Mouse (Mus musculus) lung, embryonic 15.5 days (tissue): ENCODE data around the gene Prkci. TPM values are rescaled to one million over a fixed set of nuclear protein-coding genes. Genes with fewer than 3 reads are reported as not detected.
A peak's percentile ranks its signal among the peaks of the same experiment; 100 is the strongest.

Source experiments
- ATAC-seq: fragments of 200-750 bp; cut with Nextera tagmentation; 2 replicates; pipeline ENCODE4 v1.8.0; 2017; ENCODE audit warnings: moderate number of reproducible peaks, borderline replicate concordance; ENCODE audit not compliant: low FRiP score, low TSS enrichment; ENCODE audit errors: extremely low read depth
- H3K27ac ChIP-seq: fragments of 300-500 bp; sonication (generic); 2 replicates; pipeline ENCODE4 v1.5.1; 2015; ENCODE audit warnings: moderate library complexity, mild to moderate bottlenecking, inconsistent platforms
- H3K27me3 ChIP-seq: fragments of 300-500 bp; sonication (generic); 2 replicates; pipeline ENCODE4 v1.6.1; 2015; ENCODE audit warnings: inconsistent platforms
- H3K36me3 ChIP-seq: fragments of 300-500 bp; sonication (generic); 2 replicates; pipeline ENCODE4 v1.6.1; 2015; ENCODE audit warnings: inconsistent platforms
- H3K4me1 ChIP-seq: fragments of 300-500 bp; sonication (generic); 2 replicates; pipeline ENCODE4 v1.6.1; 2015; ENCODE audit warnings: inconsistent platforms
- H3K4me2 ChIP-seq: fragments of 300-500 bp; sonication (generic); 2 replicates; pipeline ENCODE4 v1.6.1; 2015; ENCODE audit warnings: inconsistent platforms, mild to moderate bottlenecking, moderate library complexity
- H3K4me3 ChIP-seq: fragments of 300-500 bp; sonication (generic); 2 replicates; pipeline ENCODE4 v1.5.1; 2015; ENCODE audit warnings: mild to moderate bottlenecking, inconsistent platforms
- H3K9ac ChIP-seq: fragments of 300-500 bp; sonication (generic); 2 replicates; pipeline ENCODE4 v1.6.1; 2015; ENCODE audit warnings: inconsistent platforms
- H3K9me3 ChIP-seq: fragments of 300-500 bp; sonication (generic); 2 replicates; pipeline ENCODE4 v1.6.1; 2016; ENCODE audit warnings: inconsistent platforms
- WGBS: fragments of 180-500 bp; shearing (Covaris S2); methylation state at CpG from one replicate; pipeline ENCODE4 v1.1.7; 2015; 5-methylcytosine and 5-hydroxymethylcytosine counted together
- polyA plus RNA-seq: library from polyadenylated mRNA; unstranded; fragments of >200 nt; fragmentation: Nextera tagmentation; extraction: Ambion mirVana; gene quantifications from 2 replicates; pipeline ENCODE4 v1.2.1, GENCODE M21; 2015

Gene Prkci
- polyA plus RNA-seq, 1 experiment from 2014 or later = 53.9 TPM

DNA sequence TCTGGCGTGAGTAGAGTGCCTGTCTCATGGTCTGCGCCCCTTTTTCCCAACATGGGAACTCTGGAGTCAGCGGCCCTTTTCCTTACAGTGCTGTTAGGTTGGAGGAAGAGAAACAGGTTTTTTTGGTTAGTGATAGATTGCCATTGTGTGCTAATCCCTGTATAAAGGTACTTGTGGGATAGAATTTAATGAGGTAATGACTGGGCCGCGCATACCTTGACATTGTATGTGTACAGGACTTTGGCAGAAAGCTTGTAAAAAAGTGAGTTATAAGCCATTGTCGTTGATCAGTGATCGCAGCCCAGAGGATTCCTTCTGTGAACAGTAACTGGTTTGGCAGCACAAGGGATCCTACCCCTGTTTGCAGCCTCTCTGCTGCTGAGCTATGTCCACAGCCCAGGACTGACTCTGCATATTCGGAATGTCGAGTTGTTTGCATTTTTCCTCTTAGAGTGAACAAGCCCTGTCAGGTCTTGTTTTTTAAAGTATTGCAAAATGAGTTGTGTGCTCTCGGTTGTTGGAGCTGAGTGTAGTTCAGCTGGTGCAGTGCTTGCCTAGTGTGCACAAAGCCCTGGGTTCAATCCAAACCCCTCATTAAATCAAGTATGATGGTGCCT, 4.0 kb downstream of the Prkci start:
- WGBS = 42% methylated on average over 10 of the region's 10 CpGs
- Histone ChIP-seq H3K27me3 (no peaks in the 10 kb centered on the region), H3K36me3 (no peaks in the 10 kb centered on the region), H3K27ac (peak overlapping the region; percentile 97), H3K9ac (no peak overlapping the region), H3K4me2 (peak overlapping the region; percentile 27), H3K9me3 (no peaks in the 10 kb centered on the region), H3K4me1 (peaks cover 25% of the 10 kb centered on the region), H3K4me3 (no peak overlapping the region)
- ATAC-seq = peak; percentile 55

DNA sequence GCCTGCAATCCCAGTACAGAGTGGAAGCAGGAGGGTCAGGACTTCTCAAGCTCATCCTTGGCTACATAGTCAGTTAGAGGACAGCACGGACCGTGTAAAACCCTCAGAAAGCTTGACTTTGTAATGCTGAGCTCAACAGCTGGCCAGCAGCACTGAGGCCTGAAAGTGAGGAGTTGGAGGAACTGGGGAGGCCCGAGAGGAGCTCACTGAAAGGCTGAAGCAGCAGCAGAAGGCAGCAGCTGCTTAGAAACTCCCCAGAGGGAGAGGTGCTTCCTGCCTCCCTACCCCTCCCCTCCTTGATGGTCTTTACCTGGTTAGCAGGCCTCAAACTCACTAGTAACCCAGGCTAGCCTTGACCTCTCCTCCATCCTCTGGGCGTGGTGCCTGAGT, 4.5 kb downstream of the Prkci start:
- H3K9me3 ChIP-seq = no peaks in the 10 kb centered on the region
- ATAC-seq = no peak
- peak overlapping the region; percentile 27 for H3K4me2 ChIP-seq
- no peak overlapping the region for H3K9ac ChIP-seq
- no peak overlapping the region for H3K4me3 ChIP-seq
- H3K4me1 ChIP-seq = peaks cover 25% of the 10 kb centered on the region
- 25% methylated on average over 4 of the region's 4 CpGs for WGBS
- H3K36me3 ChIP-seq = no peaks in the 10 kb centered on the region
- no peaks in the 10 kb centered on the region for H3K27me3 ChIP-seq
- H3K27ac ChIP-seq = peak overlapping the region; percentile 97

DNA sequence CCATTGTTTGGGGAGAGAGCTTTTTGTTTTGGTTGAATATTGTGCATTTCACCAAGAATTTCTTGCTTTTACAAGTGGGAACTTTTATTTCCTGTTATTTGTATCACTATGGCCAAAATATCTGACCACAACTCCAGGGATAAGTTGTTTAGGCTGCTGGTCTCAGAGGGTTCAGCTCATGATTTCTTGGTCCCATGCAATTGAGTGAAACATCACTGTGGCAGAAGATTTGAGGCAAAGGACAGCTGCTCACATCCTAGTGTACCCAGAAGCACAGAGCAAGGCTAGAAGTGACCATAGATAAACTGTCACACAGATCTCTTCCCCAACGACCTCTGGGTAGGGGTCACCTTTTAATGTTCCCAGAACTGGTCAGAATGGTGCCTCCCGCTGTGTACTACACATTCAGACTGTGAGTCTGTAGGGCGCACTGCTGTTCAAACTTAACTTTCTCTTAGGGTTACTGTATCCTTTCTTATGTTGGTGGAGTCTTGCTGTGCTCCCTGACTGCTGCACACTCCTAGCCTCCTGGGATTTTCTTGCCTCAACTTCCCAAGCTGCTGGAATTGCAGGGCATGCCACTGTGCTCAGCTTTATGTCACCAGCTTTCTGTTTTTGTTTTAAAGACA, 5.6 kb downstream of the Prkci start:
- ATAC-seq = no peak

DNA sequence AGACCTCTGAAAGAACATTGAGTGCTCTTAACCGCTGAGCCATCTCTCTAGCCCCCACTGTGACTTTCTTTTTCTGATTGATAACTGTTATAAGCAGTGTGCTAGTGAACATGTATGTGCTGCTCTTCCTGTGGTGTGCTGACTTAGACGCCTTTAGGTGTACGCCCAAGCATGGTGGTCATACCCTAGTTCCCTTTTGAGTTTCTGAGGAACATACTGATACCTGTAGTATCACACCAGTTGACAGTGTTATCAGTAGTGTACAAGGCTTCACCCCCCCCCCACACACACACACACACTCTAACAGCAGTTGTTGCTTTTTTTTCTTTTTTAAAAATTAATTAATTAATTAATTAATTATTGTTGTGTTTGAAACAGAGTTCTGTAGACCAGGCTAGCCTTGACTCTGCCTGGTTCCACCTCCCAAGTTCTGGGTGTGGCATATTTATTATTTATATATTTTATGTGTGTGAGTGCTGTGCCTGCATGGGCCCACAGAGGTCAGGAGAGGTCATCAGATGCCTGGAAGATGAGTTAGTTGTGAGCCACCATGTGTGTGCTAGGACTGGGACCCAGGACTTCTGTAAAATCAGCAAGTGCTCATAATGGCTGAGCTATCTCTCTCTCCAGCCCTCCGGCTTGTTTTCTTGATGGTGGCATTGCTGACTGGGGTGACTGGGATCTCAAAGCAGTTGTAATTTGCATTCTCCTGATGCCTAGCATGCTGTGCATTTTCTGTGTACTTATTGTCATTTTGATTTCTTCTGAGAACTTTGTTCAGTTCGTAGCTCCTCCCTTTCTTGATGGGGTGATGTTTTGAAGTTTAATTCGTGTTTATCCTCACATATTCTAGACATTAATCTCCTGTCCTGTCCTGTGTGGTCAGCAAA, 9.0 kb downstream of the Prkci start:
- no peak for ATAC-seq
- Histone ChIP-seq H3K4me1 (peaks cover 23% of the 10 kb centered on the region), H3K9me3 (no peaks in the 10 kb centered on the region), H3K4me3 (no peak overlapping the region), H3K4me2 (no peak overlapping the region), H3K9ac (no peak overlapping the region), H3K36me3 (no peaks in the 10 kb centered on the region), H3K27ac (no peak overlapping the region), H3K27me3 (no peaks in the 10 kb centered on the region)
- WGBS = 80% methylated on average over 6 of the region's 6 CpGs

More for the DNA sequence above, 5.6 kb downstream of the Prkci start:
- no peak overlapping the region for H3K4me2 ChIP-seq
- no peaks in the 10 kb centered on the region for H3K9me3 ChIP-seq
- no peaks in the 10 kb centered on the region for H3K36me3 ChIP-seq
- H3K27me3 ChIP-seq = no peaks in the 10 kb centered on the region
- H3K4me1 ChIP-seq = peaks cover 28% of the 10 kb centered on the region
- no peak overlapping the region for H3K9ac ChIP-seq
- H3K4me3 ChIP-seq = no peak overlapping the region
- H3K27ac ChIP-seq = peak overlapping the region; percentile 42
- 59% methylated on average over 3 of the region's 3 CpGs for WGBS

DNA sequence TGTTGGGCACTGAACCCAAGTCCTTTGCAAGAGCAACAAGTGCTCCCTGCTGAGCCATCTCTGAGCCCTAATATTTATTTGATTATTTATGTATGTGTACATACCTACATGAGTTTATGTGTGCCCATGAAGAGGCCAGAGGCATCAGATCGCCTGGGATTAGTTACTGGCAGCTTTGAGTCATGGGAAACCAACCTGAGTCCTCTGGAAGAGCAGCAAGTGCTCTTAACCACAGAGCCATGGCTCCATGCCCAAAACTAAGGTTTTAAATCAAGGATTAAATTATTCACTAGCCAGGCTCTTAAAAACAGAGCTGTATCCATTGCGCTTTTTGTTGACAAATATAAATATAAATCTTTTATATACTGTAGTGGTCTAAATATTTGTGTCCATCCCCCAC, 18.8 kb downstream of the Prkci start:
- Histone ChIP-seq H3K4me2 (no peak overlapping the region), H3K4me1 (peaks cover 35% of the 10 kb centered on the region), H3K9me3 (no peaks in the 10 kb centered on the region), H3K4me3 (no peak overlapping the region), H3K27me3 (no peaks in the 10 kb centered on the region), H3K36me3 (no peaks in the 10 kb centered on the region), H3K9ac (no peak overlapping the region), H3K27ac (no peak overlapping the region)
- WGBS = 69% methylated on average over 2 of the region's 2 CpGs
- no peak for ATAC-seq

DNA sequence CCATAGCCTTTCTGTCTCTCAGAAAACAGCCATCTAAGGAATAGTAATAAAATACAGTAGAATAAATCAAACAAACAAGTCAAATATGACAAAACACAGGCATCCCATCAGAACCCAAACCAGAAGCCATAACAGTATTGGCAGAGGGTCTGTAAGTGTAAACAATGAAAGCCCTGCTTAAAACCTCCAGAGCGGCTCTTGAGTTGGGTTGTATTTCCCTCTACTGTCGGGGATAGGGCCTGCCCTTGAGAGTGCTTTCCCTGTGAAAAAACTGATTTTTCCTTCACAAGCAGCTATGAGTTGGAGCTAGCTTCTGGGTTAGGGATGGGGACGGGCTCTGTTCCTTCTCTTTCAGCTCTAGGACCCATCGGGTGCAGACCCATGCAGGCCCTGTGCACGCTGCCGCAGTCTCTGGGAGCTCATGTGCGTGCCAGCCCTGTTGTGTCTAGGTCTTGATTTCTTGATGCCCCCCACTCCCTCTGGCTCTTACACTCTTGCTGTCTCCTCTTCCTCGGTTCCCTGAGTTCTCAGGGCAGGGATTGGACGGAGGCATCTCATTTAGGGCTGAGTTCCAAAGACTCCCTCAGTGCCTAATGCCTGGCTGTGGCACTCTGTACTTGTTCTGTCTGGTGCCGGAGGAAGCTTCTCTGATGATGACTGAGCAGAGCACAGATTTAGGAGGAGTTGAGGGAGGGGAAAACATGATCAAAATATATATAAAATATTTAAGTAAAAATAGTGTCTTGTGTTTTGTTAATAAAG, 20.3 kb downstream of the Prkci start:
- peak overlapping the region; percentile 76 for H3K27ac ChIP-seq
- H3K9ac ChIP-seq = peak overlapping the region; percentile 16; the same call in 1 of the 2 replicates
- WGBS = 55% methylated on average over 10 of the region's 10 CpGs
- ATAC-seq = peak; percentile 57
- H3K9me3 ChIP-seq = no peaks in the 10 kb centered on the region
- no peak overlapping the region for H3K4me2 ChIP-seq
- H3K4me1 ChIP-seq = peaks cover 39% of the 10 kb centered on the region
- no peak overlapping the region for H3K4me3 ChIP-seq
- no peaks in the 10 kb centered on the region for H3K27me3 ChIP-seq
- H3K36me3 ChIP-seq = peaks cover 10% of the 10 kb centered on the region; the same call in 1 of the 2 replicates

DNA sequence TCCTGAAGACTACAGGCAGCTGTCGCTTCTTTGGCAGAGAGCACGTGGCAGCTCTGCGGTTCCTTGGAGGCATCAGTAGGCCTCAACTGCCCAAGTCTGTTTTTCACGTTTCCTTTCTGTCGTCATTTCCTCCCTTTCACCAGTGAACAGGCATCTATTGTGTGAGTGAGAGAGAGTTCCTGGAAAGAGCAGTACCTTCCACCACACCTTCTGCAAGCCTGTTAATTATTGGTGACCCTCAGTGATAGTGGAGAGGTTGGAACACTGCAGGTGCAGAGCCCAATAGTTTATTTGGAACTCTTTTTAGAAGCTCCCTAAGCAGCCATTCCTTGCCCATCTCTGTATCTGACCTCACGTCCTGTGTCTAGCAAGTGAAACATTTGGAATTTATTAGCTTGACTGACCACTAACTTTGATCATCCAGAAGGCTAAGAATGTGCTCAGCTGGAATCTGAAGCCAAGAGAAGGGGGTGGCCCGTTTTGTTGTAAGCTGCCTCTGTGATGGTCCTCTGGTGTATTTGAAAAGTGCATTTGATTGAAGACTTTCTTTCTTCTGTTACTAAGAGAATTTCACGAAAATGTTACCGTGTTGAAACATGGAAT, 21.1 kb downstream of the Prkci start:
- 24% methylated on average over 9 of the region's 9 CpGs for WGBS
- peak overlapping the region; percentile 76 for H3K27ac ChIP-seq
- ATAC-seq = peak; percentile 25; the same call in 1 of the 2 replicates
- H3K27me3 ChIP-seq = no peaks in the 10 kb centered on the region
- H3K9me3 ChIP-seq = no peaks in the 10 kb centered on the region
- H3K4me2 ChIP-seq = no peak overlapping the region
- H3K4me3 ChIP-seq = no peak overlapping the region
- peaks cover 39% of the 10 kb centered on the region for H3K4me1 ChIP-seq
- H3K9ac ChIP-seq = no peak overlapping the region
- H3K36me3 ChIP-seq = peaks cover 10% of the 10 kb centered on the region; the same call in 1 of the 2 replicates

DNA sequence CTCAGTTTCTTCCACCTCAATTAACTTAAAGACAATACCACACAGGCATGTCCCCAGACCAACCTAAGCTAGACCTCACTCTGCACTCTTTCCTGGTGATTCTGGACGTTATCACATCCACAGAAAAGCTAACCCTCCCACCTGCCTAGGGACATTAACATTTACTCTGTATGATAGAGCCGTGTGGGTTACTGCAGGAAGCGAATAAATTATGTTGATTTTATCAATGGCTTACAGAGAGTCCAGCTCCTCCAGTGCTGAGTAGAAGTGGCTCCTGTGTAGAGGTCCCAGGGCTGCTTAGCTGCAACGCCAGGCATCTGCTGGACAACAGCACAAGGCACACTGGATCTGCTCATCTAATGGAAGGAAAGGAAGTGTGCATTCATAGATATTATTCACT, 22.1 kb downstream of the Prkci start:
- Histone ChIP-seq H3K9me3 (no peaks in the 10 kb centered on the region), H3K4me3 (no peak overlapping the region), H3K4me1 (peaks cover 36% of the 10 kb centered on the region), H3K9ac (no peak overlapping the region), H3K36me3 (peaks cover 10% of the 10 kb centered on the region; the same call in 1 of the 2 replicates), H3K27ac (no peak overlapping the region), H3K27me3 (no peaks in the 10 kb centered on the region), H3K4me2 (no peak overlapping the region)
- 58% methylated on average over 4 of the region's 4 CpGs for WGBS
- ATAC-seq = no peak

DNA sequence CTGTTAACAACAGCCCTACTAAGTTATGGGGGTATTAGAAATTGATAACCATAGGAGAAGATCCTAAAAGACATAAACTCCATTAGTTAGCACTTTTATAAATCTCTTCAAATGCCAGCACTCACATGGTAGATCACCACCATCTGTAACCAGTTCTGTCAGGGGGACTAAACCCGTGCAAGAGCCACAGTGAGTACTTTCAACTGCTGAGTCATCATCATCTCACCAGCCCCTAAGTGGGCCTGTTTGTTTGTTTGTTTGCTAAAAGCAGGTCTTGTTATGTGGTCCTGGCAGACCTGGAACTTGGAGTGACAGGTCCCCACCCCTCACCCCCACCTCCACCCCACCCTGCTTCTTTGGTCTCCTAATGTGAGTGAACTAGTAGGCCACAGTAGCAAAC, 23.7 kb downstream of the Prkci start:
- peaks cover 10% of the 10 kb centered on the region; the same call in 1 of the 2 replicates for H3K36me3 ChIP-seq
- peaks cover 42% of the 10 kb centered on the region for H3K4me1 ChIP-seq
- no peak overlapping the region for H3K4me3 ChIP-seq
- H3K27ac ChIP-seq = no peak overlapping the region
- WGBS = 61% methylated on average over 1 of the region's 1 CpGs
- H3K4me2 ChIP-seq = no peak overlapping the region
- no peaks in the 10 kb centered on the region for H3K27me3 ChIP-seq
- no peak for ATAC-seq
- H3K9me3 ChIP-seq = no peaks in the 10 kb centered on the region
- no peak overlapping the region for H3K9ac ChIP-seq

DNA sequence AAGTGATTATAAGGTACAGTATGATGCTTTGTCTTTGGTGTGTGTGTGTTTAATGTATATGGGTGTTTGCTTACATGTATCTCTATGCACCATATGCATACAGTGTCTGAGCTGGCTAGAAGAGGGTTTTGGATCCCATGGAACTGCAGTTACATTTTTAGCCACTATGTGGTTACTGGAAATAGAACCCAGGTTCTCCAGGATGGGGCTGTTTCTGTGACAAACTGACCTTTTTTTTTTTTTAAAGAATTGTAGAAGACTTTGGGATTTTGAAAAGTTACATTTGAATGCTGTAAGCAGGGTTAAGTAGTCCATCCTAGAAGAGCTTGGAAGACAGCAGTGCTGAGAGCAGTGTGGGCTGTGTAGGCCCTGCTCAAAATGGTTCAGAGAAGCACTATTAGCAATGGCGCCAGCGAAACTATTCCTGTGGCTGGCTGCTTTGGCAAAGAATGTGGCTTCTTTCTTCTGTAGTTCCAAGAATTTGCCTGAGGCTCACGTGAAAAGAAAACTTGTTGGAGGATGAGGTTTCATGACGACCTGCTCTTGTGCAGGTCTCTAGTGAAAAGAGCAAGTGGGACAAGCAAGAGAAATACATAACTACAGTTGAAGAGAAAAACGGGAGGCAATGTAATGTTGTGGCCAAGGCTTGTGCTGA, 24.4 kb downstream of the Prkci start:
- no peak for ATAC-seq

DNA sequence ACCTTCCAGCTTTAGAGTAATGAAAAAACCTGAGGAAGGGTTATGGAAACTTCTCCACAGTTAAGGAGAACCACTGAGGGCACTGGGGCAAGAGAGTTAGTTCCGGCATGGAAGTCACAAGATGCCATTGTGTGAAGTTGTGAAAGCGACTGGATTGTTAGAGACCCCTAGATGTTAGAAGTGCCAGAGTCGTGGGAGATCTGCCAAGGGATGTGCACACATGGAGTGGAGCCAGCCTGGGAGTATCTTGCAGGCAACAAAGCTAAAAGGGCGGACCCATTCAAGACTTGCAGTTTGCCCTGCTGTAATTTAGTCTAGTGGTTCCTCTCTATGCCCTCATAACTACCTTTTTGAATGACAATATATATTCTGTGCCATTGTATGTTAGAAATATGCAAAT, 25.1 kb downstream of the Prkci start:
- H3K4me2 ChIP-seq = no peak overlapping the region
- H3K4me1 ChIP-seq = peaks cover 33% of the 10 kb centered on the region
- H3K27me3 ChIP-seq = no peaks in the 10 kb centered on the region
- no peak for ATAC-seq
- peaks cover 10% of the 10 kb centered on the region; the same call in 1 of the 2 replicates for H3K36me3 ChIP-seq
- no peak overlapping the region for H3K27ac ChIP-seq
- no peak overlapping the region for H3K9ac ChIP-seq
- no peak overlapping the region for H3K4me3 ChIP-seq
- H3K9me3 ChIP-seq = no peaks in the 10 kb centered on the region
- WGBS = 68% methylated on average over 4 of the region's 4 CpGs

More for the DNA sequence above, 24.4 kb downstream of the Prkci start:
- Histone ChIP-seq H3K36me3 (peaks cover 10% of the 10 kb centered on the region; the same call in 1 of the 2 replicates), H3K9me3 (no peaks in the 10 kb centered on the region), H3K27me3 (no peaks in the 10 kb centered on the region), H3K4me3 (no peak overlapping the region), H3K4me1 (peaks cover 39% of the 10 kb centered on the region), H3K4me2 (no peak overlapping the region), H3K27ac (no peak overlapping the region), H3K9ac (no peak overlapping the region)
- WGBS = 89% methylated on average over 5 of the region's 5 CpGs
